Mouse (Mus musculus) adrenal gland (tissue): ENCODE measurements around the gene P4htm.

Experiments
- intact Hi-C: fragments of 180-260 bp; cut with DNase I; formaldehyde crosslinking; loops from one replicate; pipeline ENCODE4 v1.15.1; 2025
- microRNA-seq, 2 experiments: library from miRNA; unstranded; fragments of <30 nt; microRNA quantifications; one replicate each; pipeline ENCODE4; 2019

Gene P4htm

GRCm38 (mm10) chr9:108560227-108560841 is 37.1 kb downstream of the P4htm start, which contains the start of gene Impdh2:
TSS of gene Impdh2 (plus strand) at chr9:108560286.
- intact Hi-C loops: no loop called here

- intact Hi-C loops: no loop called here
These were observed 38.3 kb downstream of the P4htm start for GRCm38 (mm10) chr9:108559169-108559568.

- intact Hi-C loops: no loop called here
These were observed 50.6 kb downstream of the P4htm start for GRCm38 (mm10) chr9:108546875-108547274.

GRCm38 (mm10) chr9:108545986-108546385 is 51.5 kb downstream of the P4htm start:
- intact Hi-C loops: no loop called here

GRCm38 (mm10) chr9:108540846-108541245 is 56.6 kb downstream of the P4htm start:
- intact Hi-C loops: no loop called here

- intact Hi-C loops: no loop called here
These were observed 66.0 kb downstream of the P4htm start for GRCm38 (mm10) chr9:108531496-108531895.

GRCm38 (mm10) chr9:108530954-108531353 is 66.5 kb downstream of the P4htm start:
- intact Hi-C loops: no loop called here

Small RNAs within 50 kb of the gene (microRNA-seq; reads per million reads assigned to microRNA genes)
- 0 reads per million in 2 experiments for gene Gm24083
- gene Mir191: 0 reads per million in 2 experiments
- gene Mir425: 895 to 1,044 reads per million in 2 experiments
